Mouse (Mus musculus): ENCODE data around the gene Myom3.

- TF ChIP-seq POLR2A (IDR thresholded peaks at IDR 0.05; ENCODE audit: borderline replicate concordance, insufficient read depth, low read length) (no peak), CTCF (IDR thresholded peaks at IDR 0.05; ENCODE audit: borderline replicate concordance, insufficient read depth, low read depth, low read length) (no peak)
These were observed 27.8 kb downstream of the Myom3 start for GRCm38 (mm10) chr4:135787271-135787670.
